In the genomic region with DNA sequence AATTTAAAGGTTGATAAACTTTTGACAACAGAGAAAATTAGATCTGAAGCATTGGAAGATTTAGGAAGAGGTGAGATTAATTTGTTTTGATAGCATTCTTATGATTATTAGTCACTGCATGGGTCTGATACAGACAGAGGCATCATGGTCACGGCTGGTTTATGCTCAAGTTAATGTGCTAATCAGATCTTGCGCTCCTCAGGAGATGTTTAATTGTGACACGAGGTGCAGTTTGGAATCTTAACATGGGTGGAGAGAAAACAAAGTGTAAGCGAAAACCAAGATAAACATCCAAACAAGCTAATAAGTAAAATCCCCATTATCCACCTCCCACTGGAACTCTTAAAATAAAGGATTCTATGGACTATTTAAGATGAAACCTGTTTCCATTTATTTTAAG, we compare ENCODE assay signal across 23 mouse cellular contexts. TPM values are rescaled to one million over a fixed set of nuclear protein-coding genes. Genes with fewer than 3 reads are reported as not detected.
DNase-seq lines count a peak whose midpoint lies in the region; ATAC-seq and TF ChIP-seq lines count a peak whose summit lies in the region.
"Had no signal": no experiment of that assay in that cellular context is flagged by ENCODE, and none has a peak within 500 bp of the region (broad histone marks: within the 10 kb centered on the region; RNA-seq: fewer than 3 reads in every experiment).

No protein-coding gene starts in this region.

- H3K4me2 ChIP-seq in kidney, embryonic 16.5 days (replicated peaks; ENCODE audit: low read depth, low read length): no peak overlapping the region

- WGBS in kidney, adult 2 months: 44% methylated on average over 4 of the region's 4 CpGs
- 65% methylated on average over 4 of the region's 4 CpGs for WGBS in kidney, embryonic 16.5 days

- CTCF ChIA-PET in Patski (lab: Charles Lee): interaction anchor here (1.2 kb wide), 1 partner anchor 25 kb away, joined by 6 read pairs; no protein-coding TSS in a partner anchor

- no peaks in the 10 kb centered on the region for H3K9me3 ChIP-seq in kidney, embryonic 16.5 days (ENCODE audit: low read length)
- H3K9me3 ChIP-seq: G1E had no signal

- no peaks in the 10 kb centered on the region for H3K36me3 ChIP-seq in kidney, adult 2 months (ENCODE audit: control insufficient read depth, insufficient read depth, low read length)
- H3K36me3 ChIP-seq in kidney, embryonic 16.5 days (ENCODE audit: insufficient read depth, low read length): no peaks in the 10 kb centered on the region
- H3K36me3 ChIP-seq: G1E had no signal

- ATAC-seq in kidney, embryonic 16.5 days (ENCODE audit: low FRiP score, low TSS enrichment): no peak
- peak; percentile 47 for ATAC-seq in Patski
- no peak for ATAC-seq in granulocyte monocyte progenitor cell, adult 5-6 weeks (replicated peaks; ENCODE audit: poor library complexity, severe bottlenecking)
- ATAC-seq: activated CD4-positive, CD25-positive, alpha-beta regulatory T cell, adult 4 months; CD4-positive, CD25-positive, alpha-beta regulatory T cell, adult 4 months had no signal

- no peak for TF ChIP-seq POLR2A in kidney, adult 2 months (IDR thresholded peaks at IDR 0.05; ENCODE audit: low read depth, low read length)

- no peaks in the 10 kb centered on the region; the same call in 1 of the 2 replicates for H3K4me1 ChIP-seq in kidney, adult 2 months (ENCODE audit: control insufficient read depth, insufficient read depth, low read length)
- 0 out of 2 replicates have a peak, but pooled peaks cover 6% of the 10 kb centered on the region for H3K4me1 ChIP-seq in kidney, embryonic 16.5 days (ENCODE audit: insufficient read depth, low read length)

- no peak overlapping the region for H3K9ac ChIP-seq in kidney, embryonic 16.5 days (replicated peaks; ENCODE audit: low read length)

- in situ Hi-C loops in Patski (cut with MboI; ENCODE audit: low pct_unique_long_range_greater_than_20kb): no loop called here

- no peaks in the 10 kb centered on the region for H3K27me3 ChIP-seq in kidney, adult 2 months (replicated peaks; ENCODE audit: control insufficient read depth, insufficient read depth, low read length)
- no peaks in the 10 kb centered on the region for H3K27me3 ChIP-seq in kidney, embryonic 16.5 days (ENCODE audit: insufficient read depth, low read length)
- H3K27me3 ChIP-seq in Patski: no peaks in the 10 kb centered on the region
- H3K27me3 ChIP-seq: CH12.LX had no signal

- no peak for TF ChIP-seq CTCF in kidney, adult 2 months (conservative IDR thresholded peaks at IDR 0.05; ENCODE audit: insufficient read depth, insufficient read length, low read depth, low read length)
- TF ChIP-seq CTCF in Patski (IDR thresholded peaks at IDR 0.05): no peak

- H3K4me3 ChIP-seq in kidney, adult 2 months (ENCODE audit: insufficient read depth, low read depth, low read length): no peak overlapping the region
- no peak overlapping the region for H3K4me3 ChIP-seq in kidney, embryonic 16.5 days (ENCODE audit: low read length)

- POLR2A ChIA-PET in Patski (lab: Charles Lee): no interaction called here

- no peak overlapping the region for H3K27ac ChIP-seq in kidney, adult 2 months (ENCODE audit: insufficient read depth, low read depth, low read length)
- H3K27ac ChIP-seq in kidney, embryonic 16.5 days (ENCODE audit: low read length): no peak overlapping the region

- DNase-seq in kidney, adult 2 months: peak; percentile 65
- DNase-seq in kidney, postnatal 10 days: no peak
- peak; percentile 36 to 37 for DNase-seq in kidney, adult 8-10 months
- DNase-seq in kidney, adult 18-20 months: no peak
- DNase-seq in kidney, adult 9 months: peak; percentile 68
- no peak for DNase-seq in Patski (ENCODE audit: low read depth, low spot score)
- DNase-seq: adrenal gland, adult 2 months; adrenal gland, adult 8-10 months; adrenal gland, postnatal 10 days; adrenal gland, postnatal 14 days; adrenal gland, postnatal 25 days; adrenal gland, postnatal 36 days; B cell, adult 2 months; cerebellum, adult 11 months; cerebellum, adult 11-12 months; cerebellum, adult 18-20 months had no signal

RNA-seq across cellular contexts. Expression of gene Nox4, which starts 6.2 kb away (rescaled TPM):
- 205 and 234 TPM in 2 replicates for polyA plus RNA-seq in kidney, adult 2 months (2012; rRNA removed)
- polyA plus RNA-seq in kidney, embryonic 16.5 days (2015; fragmentation: Nextera tagmentation; extraction: Ambion mirVana): 5.9 and 6.6 TPM in 2 replicates
- polyA plus RNA-seq in Patski (2021): 14.4 TPM
- total RNA-seq in granulocyte monocyte progenitor cell, adult 5-6 weeks (2014; fragmentation: Nextera tagmentation): not detected in 2 replicates
- total RNA-seq in granulocyte monocyte progenitor cell, adult 5-6 weeks (2017): not detected in 2 replicates
- total RNA-seq: CH12.LX, MEL had no signal
- polyA plus RNA-seq: activated CD4-positive, CD25-positive, alpha-beta regulatory T cell, adult 4 months; CD4-positive, CD25-positive, alpha-beta regulatory T cell, adult 4 months; G1E had no signal

Comparison
In these comparisons a context has a peak if more than half of its experiments do, and no peak if none do; other contexts are left out.
1. DNase-seq: peak in kidney, adult 2 months (single experiment), kidney, adult 8-10 months (2 of 2) and kidney, adult 9 months (single experiment); none in kidney, postnatal 10 days (single experiment), kidney, adult 18-20 months (single experiment) and Patski (single experiment).
2. RNA of gene Nox4, which starts 6.2 kb away (polyA plus RNA-seq): 205 to 234 TPM in kidney, adult 2 months; 14.4 TPM in Patski (single experiment) and 5.9 to 6.6 TPM in kidney, embryonic 16.5 days; every median in the first group is over 10 times any median in the second.